Mouse (Mus musculus) gastrocnemius, postnatal 36 days (tissue): ENCODE measurements around the gene Fam19a5. TPM values are rescaled to one million over a fixed set of nuclear protein-coding genes. Genes with fewer than 3 reads are reported as not detected.
A peak's percentile ranks its signal among the peaks of the same experiment; 100 is the strongest.

Experiments used
- DNase-seq, 2 experiments: peaks; one replicate each; pipeline ENCODE4 v3.0.0; 2022
- intact Hi-C: fragments of 180-260 bp; cut with DNase I; formaldehyde crosslinking; loops from one replicate; pipeline ENCODE4 v1.15.1; 2025
- total RNA-seq, 2 experiments: library from RNA; stranded (reverse); gene quantifications; 2 replicates each; pipeline ENCODE4 v1.2.3; 2021

The Fam19a5 gene
- total RNA-seq, 2 experiments from 2014 or later: 1.7 TPM

- DNase-seq: no peak
- intact Hi-C loops: no loop called here
These were observed 40.0 kb downstream of the Fam19a5 start for GRCm38 (mm10) chr15:87583921-87584621.

DNA sequence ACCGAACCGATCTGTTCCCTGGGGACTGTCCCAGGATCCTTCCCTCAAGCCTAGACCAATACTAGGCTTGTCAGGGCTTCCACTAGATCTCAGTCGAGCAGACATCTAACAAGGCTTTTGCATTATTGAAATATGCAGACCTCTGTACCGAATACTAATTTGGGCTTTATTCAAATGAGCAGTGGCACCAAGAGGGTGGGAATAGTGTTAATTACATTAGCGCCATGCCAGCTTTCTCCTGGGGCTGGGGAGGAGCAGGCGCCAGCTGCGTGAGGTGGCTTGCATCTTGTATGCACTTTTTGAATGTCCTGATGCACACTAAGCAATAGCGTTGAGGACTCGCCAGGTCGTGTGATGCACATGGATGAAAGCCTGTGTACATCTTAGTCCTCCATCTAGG, 46.9 kb downstream of the Fam19a5 start:
- DNase-seq: no peak
- intact Hi-C loops: no loop called here

- intact Hi-C loops: no loop called here
- no peak for DNase-seq
These were observed 52.6 kb downstream of the Fam19a5 start for GRCm38 (mm10) chr15:87596731-87597130.

DNA sequence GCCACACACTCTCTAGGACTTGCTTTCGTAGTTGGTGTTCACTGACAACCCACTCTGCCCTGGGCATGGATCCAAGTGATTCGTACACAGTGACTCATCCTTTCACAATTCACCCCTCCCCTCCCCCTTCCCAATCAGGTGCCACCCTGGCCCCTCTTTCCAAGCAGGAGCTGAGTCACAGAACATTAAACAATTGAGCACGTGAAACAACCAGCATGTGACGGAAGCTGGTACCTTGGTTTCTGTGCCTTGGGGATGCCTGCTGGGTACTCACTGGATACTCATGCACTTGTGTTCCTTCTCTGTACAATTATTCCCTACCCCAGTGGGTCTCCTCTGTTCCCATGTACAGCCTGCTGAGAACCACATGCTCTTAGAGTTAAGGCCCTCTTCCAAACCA, 53.0 kb downstream of the Fam19a5 start:
- intact Hi-C loops: no loop called here
- no peak for DNase-seq

DNA sequence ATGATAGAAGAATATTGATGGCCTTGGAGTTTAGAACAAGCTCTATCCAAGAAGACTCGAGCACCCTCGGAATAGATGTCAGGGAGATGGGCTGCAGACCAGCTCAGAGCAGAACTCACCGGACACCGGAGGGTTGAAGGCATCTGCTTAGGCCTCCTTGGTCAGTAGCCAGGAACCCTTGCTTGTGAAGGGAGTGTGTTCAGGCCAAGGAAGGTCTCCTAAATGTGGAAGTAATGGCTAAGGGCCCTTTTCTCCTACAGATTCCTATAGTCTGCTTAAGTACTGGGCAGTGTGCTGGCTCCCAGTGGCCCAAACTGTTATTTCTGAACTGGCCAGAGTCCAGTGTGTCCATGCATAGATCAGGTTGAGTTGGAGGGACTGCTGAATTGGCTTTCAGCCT, 53.7 kb downstream of the Fam19a5 start:
- intact Hi-C loops: no loop called here
- DNase-seq: no peak

DNA sequence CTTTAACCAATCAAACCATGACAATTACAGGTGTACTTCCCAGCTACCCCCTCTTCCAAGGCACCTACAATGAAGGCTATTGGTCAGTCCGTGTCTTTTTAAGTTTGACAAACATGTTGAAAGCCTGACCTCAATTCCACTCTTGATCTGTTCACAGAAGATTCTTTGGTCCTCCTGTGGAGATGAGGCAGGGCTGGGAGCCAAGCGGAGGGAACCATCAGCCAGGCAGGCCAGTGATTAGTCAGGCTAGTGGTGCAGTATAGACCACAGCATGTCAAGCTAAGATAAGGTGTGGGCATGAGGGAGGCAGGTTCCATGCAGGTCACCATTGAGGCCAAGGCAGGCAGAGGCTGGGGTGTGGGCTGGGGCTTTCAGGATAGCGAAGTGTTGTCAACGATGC, 54.5 kb downstream of the Fam19a5 start:
- no peak for DNase-seq
- intact Hi-C loops: no loop called here

DNA sequence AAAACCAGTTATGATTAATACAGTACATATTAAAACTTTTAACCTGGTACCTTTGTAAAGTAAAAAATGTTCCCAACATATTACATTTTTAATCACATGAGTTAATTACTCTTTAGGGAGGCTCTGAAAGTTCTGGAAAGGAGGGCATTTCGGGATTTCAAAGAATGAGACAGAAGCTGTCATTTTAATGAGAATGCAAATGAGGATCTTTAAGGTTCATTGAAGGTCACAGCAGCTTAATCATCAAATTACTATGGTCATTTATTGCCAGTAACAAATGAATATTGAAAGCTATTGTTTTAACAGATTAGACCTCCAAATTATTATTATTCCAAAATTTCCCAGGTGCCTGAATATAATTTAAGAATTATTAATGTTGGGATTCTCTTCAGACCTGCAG, 59.2 kb downstream of the Fam19a5 start:
- DNase-seq: no peak
- intact Hi-C loops: no loop called here

- no peak for DNase-seq
- intact Hi-C loops: no loop called here
These were observed 61.6 kb downstream of the Fam19a5 start for GRCm38 (mm10) chr15:87605504-87606280.

- intact Hi-C loops: no loop called here
- no peak for DNase-seq
These were observed 62.6 kb downstream of the Fam19a5 start for GRCm38 (mm10) chr15:87606702-87607101.

DNA sequence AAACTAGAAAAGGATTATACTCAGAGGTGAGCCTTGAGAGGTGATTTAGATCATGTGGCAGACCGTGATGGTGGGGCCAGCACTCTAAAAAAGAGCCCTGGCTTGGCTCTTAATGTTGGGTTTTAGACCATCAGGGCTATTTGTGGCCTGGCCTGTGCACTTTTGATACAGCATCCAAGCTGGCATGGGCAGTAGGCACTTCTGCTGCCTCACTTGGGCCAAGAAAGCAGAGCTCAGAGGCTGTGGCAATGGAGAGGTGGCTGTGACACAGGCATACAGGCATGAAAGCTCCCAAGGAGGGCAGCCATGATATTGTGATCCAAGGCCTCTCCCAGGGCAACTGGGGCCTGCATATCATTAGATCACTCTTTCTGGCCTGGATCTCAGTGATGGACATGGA, 65.1 kb downstream of the Fam19a5 start:
- DNase-seq: no peak
- intact Hi-C loops: no loop called here

- intact Hi-C loops: loop anchor here (2.0 kb wide), 1 partner anchor 209 kb away; no protein-coding TSS in a partner anchor
- DNase-seq: peak; percentile 74 to 80
These were observed 80.0 kb downstream of the Fam19a5 start for GRCm38 (mm10) chr15:87623966-87624609.

DNA sequence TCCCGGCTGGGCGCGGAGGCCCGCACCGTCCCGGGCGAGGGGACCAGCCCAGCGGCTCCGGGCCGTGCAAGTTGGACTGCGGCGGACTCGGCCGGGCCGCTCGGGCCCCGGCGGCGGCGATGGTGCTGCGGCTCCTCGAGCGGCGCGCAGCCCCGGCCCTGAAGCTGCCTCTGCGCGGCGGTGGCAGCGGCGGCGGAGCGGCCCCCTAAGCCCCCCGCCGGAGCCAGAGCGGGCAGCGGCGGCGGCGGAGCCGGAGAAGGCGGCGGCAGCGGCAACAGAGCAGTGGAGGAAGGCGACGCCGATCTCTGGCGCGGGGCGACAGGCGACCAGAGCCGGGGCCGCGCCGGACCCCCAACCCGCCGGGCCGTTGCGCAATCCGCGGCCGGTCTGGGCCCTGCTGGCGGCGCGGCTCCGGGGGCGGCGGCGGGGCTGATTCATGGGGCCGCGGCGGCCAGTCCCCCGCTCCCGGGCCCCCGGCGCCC, 80.6 kb downstream of the Fam19a5 start:
- DNase-seq: no peak
- intact Hi-C loops: loop anchor here (2.0 to 5.0 kb wide), 2 partner anchors 208 to 623 kb away; no protein-coding TSS in a partner anchor

DNA sequence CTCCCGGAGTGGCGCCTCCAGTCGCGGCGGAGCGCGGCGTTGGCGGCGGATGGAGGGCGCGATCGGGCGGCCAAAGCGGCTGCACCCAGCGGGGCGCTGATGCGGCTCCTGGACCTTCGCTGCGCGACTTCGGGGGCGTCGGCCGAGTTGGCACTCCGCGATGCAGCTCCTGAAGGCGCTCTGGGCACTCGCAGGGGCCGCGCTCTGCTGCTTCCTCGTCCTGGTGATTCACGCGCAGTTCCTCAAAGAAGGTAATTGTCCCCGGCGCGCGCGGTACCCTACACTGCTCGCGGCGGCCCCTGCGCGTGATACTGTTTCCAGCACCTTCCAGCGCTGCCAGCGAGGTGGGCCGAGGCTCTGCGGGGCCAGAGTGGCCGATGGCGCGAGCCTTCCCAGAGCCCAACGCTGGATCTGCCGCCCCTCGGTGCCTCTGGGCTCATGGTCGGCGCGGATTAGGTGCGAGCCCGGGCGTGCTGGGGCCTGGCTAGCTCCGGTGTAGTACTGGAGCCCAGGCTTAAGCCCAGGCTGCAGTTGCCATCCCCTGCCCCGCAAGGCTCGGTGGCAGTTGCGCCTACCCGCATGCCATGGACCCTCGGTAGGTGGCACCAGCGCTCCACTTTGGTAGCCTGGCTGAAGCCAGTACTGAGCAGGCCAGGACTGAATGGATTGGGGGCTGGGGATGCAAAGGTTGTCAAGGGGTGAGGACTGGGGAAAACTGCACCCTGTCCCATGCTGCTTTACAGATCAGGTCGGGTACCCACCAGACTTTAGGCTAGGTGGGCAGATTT, 81.3 kb downstream of the Fam19a5 start:
- intact Hi-C loops: loop anchor here (2.0 to 5.0 kb wide), 3 partner anchors 207 to 622 kb away; no protein-coding TSS in a partner anchor
- peak; percentile 73 to 74 for DNase-seq

- intact Hi-C loops: no loop called here
- no peak for DNase-seq
These were observed 91.2 kb downstream of the Fam19a5 start for GRCm38 (mm10) chr15:87635272-87635671.

DNA sequence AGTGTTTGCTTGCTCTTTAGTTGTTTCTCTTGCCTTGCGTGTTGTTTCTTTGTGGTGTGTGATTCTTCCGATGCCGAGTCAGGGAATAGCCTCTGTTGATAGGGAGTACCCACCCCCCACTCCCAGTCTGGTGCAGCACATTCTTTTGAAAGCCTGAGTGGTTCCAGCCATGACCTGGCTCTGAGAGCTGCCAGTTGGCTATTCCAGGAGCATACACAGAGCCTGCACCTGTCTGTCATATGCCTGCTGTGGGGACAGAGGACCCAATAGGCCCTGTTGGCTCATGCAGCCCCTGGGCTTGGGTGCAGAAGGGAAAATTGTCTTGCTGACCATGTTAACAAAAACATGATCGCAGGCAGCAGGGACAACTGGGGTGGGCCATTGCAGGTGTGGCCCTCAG, 92.3 kb downstream of the Fam19a5 start:
- intact Hi-C loops: no loop called here
- no peak for DNase-seq

DNA sequence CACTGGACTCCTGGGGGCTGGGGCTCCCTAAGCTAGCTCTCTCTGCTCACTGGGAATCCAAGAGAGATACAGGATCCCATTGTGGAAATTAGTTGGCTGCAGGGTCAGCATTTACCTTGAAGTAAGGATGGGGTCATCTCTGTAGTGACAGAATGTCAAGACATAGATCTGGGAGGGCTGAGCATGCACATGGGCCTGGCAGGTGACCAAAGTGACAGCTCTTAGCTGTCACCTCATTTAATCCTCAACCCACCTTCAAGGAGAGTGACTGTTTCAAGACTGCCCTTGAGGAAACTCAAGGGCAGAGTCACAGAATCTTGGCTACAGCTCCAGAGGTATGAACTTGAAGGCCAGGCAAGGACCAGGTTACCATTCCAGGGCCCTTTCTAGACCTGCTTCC, 93.1 kb downstream of the Fam19a5 start:
- intact Hi-C loops: no loop called here

GRCm38 (mm10) chr15:87638270-87638669, 94.2 kb downstream of the Fam19a5 start:
- DNase-seq: no peak
- intact Hi-C loops: no loop called here

More for the DNA sequence above, 93.1 kb downstream of the Fam19a5 start:
- DNase-seq: no peak

- intact Hi-C loops: no loop called here
- no peak for DNase-seq
These were observed 102.4 kb downstream of the Fam19a5 start for GRCm38 (mm10) chr15:87646313-87647061.

- no peak for DNase-seq
- intact Hi-C loops: no loop called here
These were observed 105.6 kb downstream of the Fam19a5 start for GRCm38 (mm10) chr15:87649651-87650050.

DNA sequence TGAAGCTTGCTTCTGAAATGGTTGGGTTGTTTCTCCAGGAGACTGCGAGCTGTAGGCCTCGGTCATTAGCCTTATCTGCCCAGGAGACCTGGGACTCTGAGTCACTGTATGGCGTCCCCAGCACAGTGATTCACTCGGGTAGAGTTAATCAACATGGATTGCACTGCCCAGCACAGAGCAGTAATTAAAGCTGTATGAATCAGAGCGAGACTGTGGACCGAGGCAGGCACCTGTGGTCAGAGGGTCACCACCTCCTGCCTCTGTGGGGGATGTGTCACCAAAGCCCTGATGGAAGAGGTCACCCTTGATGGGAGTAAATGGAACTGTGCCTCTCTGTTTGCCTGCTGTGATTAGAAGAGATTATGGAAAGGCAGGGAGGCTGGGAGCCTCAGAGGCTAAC, 110.5 kb downstream of the Fam19a5 start:
- DNase-seq: no peak
- intact Hi-C loops: no loop called here
